Mouse (Mus musculus) liver, adult 2 months (tissue): ENCODE measurements around the gene 1700029J07Rik. TPM values are rescaled to one million over a fixed set of nuclear protein-coding genes. Genes with fewer than 3 reads are reported as not detected.

Source experiments
- DNase-seq: peaks from one replicate; pipeline ENCODE4 v3.0.0-alpha.2; 2011; ENCODE audit warnings: low read depth, low spot score; ENCODE audit errors: extremely low read depth
- H3K27ac ChIP-seq: fragments of 200-500 bp; replicated peaks from 2 replicates; pipeline ENCODE4 v1.5.1; 2012; ENCODE audit warnings: low read depth, mild to moderate bottlenecking, control low read depth, inconsistent platforms, low read length; ENCODE audit not compliant: insufficient read depth
- H3K27me3 ChIP-seq: fragments of 200-500 bp; 2 replicates; pipeline ENCODE4 v1.6.1; 2012; ENCODE audit warnings: mild to moderate bottlenecking, moderate library complexity, low read length, inconsistent platforms; ENCODE audit not compliant: control insufficient read depth, insufficient read depth
- H3K36me3 ChIP-seq: fragments of 200-500 bp; 2 replicates; pipeline ENCODE4 v1.6.1; 2012; ENCODE audit warnings: low read length, inconsistent platforms; ENCODE audit not compliant: control insufficient read depth, insufficient read depth
- H3K4me1 ChIP-seq: fragments of 200-500 bp; 2 replicates; pipeline ENCODE4 v1.6.1; 2011; ENCODE audit warnings: low read length; ENCODE audit not compliant: control insufficient read depth, insufficient read depth
- H3K4me3 ChIP-seq: fragments of 200-500 bp; 2 replicates; pipeline ENCODE4 v1.5.1; 2011; ENCODE audit warnings: low read depth, mild to moderate bottlenecking, control low read depth, low read length, moderate library complexity; ENCODE audit not compliant: insufficient read depth
- H3K79me2 ChIP-seq: fragments of 200-500 bp; 2 replicates; pipeline ENCODE4 v1.6.1; 2012; ENCODE audit warnings: inconsistent platforms, mild to moderate bottlenecking, low read length, moderate library complexity; ENCODE audit not compliant: control insufficient read depth, insufficient read depth
- H3K9ac ChIP-seq: fragments of 200-500 bp; 2 replicates; pipeline ENCODE4 v1.6.1; 2012; ENCODE audit warnings: low read depth, mild to moderate bottlenecking, control low read depth, inconsistent platforms, low read length
- CTCF ChIP-seq: fragments of 200-500 bp; IDR thresholded peaks from 2 replicates; pipeline ENCODE4 v1.5.1; 2011; ENCODE audit warnings: low read depth, low read length, control low read depth
- POLR2A ChIP-seq: fragments of 200-500 bp; IDR thresholded peaks from 2 replicates; pipeline ENCODE4 v1.6.1; 2011; ENCODE audit warnings: low read length, control low read depth; ENCODE audit not compliant: insufficient read depth; ENCODE audit errors: extremely low read depth
- WGBS: fragments of 180-500 bp; shearing (Covaris S2); methylation state at CpG from one replicate; pipeline ENCODE4 v1.1.7; 2018; 5-methylcytosine and 5-hydroxymethylcytosine counted together
- polyA plus RNA-seq: library from polyadenylated mRNA; depleted of rRNA; stranded (reverse); fragments of >200 nt; gene quantifications from 2 replicates; pipeline ENCODE4 v1.2.3, GENCODE M21; 2012
- total RNA-seq: library from RNA; depleted of rRNA; stranded (reverse); fragments of >200 nt; gene quantifications from 2 replicates; pipeline ENCODE4 v1.2.3, GENCODE M21; 2014

The 1700029J07Rik gene
- total and polyA plus RNA-seq, 2 experiments = 0.13 to 0.65 TPM

DNA sequence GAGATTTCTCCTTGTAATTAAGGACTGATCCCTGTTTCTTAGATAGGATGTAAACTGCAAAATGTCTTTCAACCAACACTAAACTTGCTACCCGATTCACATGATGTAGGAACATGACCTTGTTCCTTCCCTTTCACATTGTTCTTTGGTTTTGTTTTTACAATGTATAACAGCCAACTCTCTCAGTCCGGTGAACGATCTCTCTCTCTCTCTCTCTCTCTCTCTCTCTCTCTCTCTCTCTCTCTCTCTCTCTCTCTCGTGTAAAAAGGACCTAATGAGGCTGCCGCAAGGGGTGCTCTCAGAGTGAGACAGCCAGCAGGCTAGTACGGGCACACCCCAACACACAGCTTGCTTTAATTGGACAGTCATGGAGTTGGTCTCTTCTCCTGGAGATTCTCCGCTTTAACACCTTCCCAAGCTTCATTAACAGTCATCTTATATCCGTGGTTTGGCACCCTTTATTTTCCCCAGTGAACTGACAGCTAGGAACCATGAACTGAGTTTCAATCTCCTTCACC, 1.0 kb downstream of the 1700029J07Rik start:
- H3K27ac ChIP-seq = no peak overlapping the region
- no peaks in the 10 kb centered on the region; the same call in 1 of the 2 replicates for H3K79me2 ChIP-seq
- H3K36me3 ChIP-seq = no peaks in the 10 kb centered on the region
- no peak overlapping the region for H3K9ac ChIP-seq
- H3K4me3 ChIP-seq = no peak overlapping the region
- TF ChIP-seq POLR2A (no peak), CTCF (no peak)
- peaks cover 2% of the 10 kb centered on the region for H3K4me1 ChIP-seq
- no peak for DNase-seq
- H3K27me3 ChIP-seq = no peaks in the 10 kb centered on the region
- 82% methylated on average over 8 of the region's 8 CpGs for WGBS

DNA sequence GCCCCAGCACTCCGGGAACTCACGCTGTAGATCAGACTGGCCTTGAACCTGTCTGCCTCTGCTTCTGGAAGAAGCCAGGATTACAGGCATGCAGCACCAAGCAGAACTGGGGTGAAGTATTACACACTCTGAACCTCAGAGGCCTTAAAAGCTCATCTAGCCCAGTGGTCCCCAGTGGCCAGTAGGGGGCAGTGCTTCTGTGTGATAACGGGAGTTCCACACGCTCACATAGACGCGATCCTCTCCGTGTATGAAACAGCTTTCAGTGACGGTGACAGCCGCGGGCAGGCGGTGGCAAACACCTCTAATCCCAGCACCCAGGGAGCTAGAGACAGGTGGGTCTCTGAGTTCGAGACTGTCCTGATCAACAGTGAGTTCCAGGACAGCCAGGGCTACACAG, 4.2 kb downstream of the 1700029J07Rik start:
- H3K27ac ChIP-seq = no peak overlapping the region
- no peaks in the 10 kb centered on the region for H3K27me3 ChIP-seq
- no peak overlapping the region for H3K4me3 ChIP-seq
- H3K79me2 ChIP-seq = no peaks in the 10 kb centered on the region; the same call in 1 of the 2 replicates
- WGBS = over 99% methylated on average over 12 of the region's 12 CpGs
- no peaks in the 10 kb centered on the region for H3K4me1 ChIP-seq
- no peak overlapping the region for H3K9ac ChIP-seq
- DNase-seq = no peak
- no peaks in the 10 kb centered on the region for H3K36me3 ChIP-seq
- no peak for TF ChIP-seq POLR2A
- TF ChIP-seq CTCF = peak; percentile 27; the same call in 1 of the 2 replicates

DNA sequence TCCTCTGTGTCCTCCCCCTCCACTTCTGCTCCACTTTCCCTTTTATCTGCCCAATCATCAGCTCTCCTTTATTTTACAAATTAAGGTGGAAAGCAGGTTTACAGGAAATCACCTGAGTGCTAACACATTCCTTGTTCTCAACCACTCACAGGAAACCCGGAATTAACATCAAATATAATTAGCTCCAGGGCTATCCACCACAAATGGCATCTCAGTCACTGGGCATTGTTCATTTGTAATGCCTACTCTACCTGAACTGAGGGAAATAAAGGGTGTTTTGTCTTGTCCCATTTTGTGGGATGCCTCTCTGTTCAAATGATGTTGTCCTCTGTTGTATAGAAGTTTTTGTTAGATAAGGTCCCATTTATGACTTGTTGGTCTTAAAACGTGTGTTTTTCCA, 24.4 kb downstream of the 1700029J07Rik start:
- WGBS = 72% methylated on average over 2 of the region's 2 CpGs

DNA sequence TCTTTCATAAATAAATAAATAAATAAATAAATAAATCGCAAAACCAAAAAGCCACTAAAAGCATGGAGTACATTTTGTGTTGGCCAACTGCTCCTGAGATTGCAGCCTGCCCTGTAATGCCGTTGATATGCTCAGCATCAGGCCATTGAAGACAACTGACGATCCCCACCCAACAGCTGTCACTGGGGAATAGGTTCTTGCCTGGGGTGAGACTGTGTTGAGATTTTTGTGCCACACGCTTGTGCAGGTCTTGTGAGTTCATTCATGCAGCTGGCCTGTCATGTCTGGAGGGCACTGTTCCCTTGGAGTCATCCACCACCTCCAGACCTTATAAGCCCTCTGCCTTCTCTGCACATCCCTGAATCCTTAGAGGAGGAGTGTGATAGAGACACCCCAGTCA, 28.8 kb downstream of the 1700029J07Rik start:
- 0 out of 2 replicates have a peak, but pooled peaks cover 2% of the 10 kb centered on the region for H3K27me3 ChIP-seq
- no peak overlapping the region for H3K27ac ChIP-seq
- H3K4me1 ChIP-seq = no peaks in the 10 kb centered on the region
- H3K79me2 ChIP-seq = no peaks in the 10 kb centered on the region
- H3K9ac ChIP-seq = no peak overlapping the region
- DNase-seq = no peak
- WGBS = 93% methylated on average over 4 of the region's 4 CpGs
- no peak overlapping the region for H3K4me3 ChIP-seq
- H3K36me3 ChIP-seq = no peaks in the 10 kb centered on the region
- TF ChIP-seq POLR2A = no peak
- no peak for TF ChIP-seq CTCF

More for the DNA sequence above, 24.4 kb downstream of the 1700029J07Rik start:
- Histone ChIP-seq H3K36me3 (no peaks in the 10 kb centered on the region), H3K4me3 (no peak overlapping the region), H3K9ac (no peak overlapping the region), H3K27ac (no peak overlapping the region), H3K27me3 (no peaks in the 10 kb centered on the region), H3K79me2 (no peaks in the 10 kb centered on the region), H3K4me1 (no peaks in the 10 kb centered on the region)
- no peak for DNase-seq
- TF ChIP-seq POLR2A (no peak), CTCF (no peak)

GRCm38 (mm10) chr8:45936986-45937385, 38.1 kb downstream of the 1700029J07Rik start:
- no peak for DNase-seq
- 0 out of 2 replicates have a peak, but pooled peaks cover 2% of the 10 kb centered on the region for H3K27me3 ChIP-seq
- no peaks in the 10 kb centered on the region for H3K36me3 ChIP-seq
- no peak overlapping the region for H3K4me3 ChIP-seq
- WGBS = 85% methylated on average over 9 of the region's 9 CpGs
- TF ChIP-seq CTCF = no peak
- no peak for TF ChIP-seq POLR2A
- no peaks in the 10 kb centered on the region for H3K4me1 ChIP-seq
- H3K27ac ChIP-seq = no peak overlapping the region
- H3K9ac ChIP-seq = no peak overlapping the region
- no peaks in the 10 kb centered on the region for H3K79me2 ChIP-seq

GRCm38 (mm10) chr8:45934582-45935014, 40.5 kb downstream of the 1700029J07Rik start, which contains the start of gene Ccdc110:
Gene Ccdc110, plus strand, starts transcription at chr8:45934619.
- Histone ChIP-seq H3K4me3 (no peak within 1 kb of the TSS), H3K4me1 (no peaks in the 10 kb centered on the region), H3K9ac (no peak within 1 kb of the TSS), H3K27ac (no peak within 1 kb of the TSS), H3K79me2 (no peaks in the 10 kb centered on the region), H3K27me3 (no peaks in the 10 kb centered on the region), H3K36me3 (no peaks in the 10 kb centered on the region)
- no peak for TF ChIP-seq POLR2A
- peak; percentile 100 for TF ChIP-seq CTCF
- DNase-seq = peak; percentile 62
- 12% methylated on average over 23 of the region's 23 CpGs for WGBS
